Mouse (Mus musculus): ENCODE measurements at regions not wholly inside any gene's neighbourhood (a gene's known extent, or its start where the extent isn't known, plus 50 kb on each side); places are given as distances from the start of the nearest gene placed in this dataset.

GRCm38 (mm10) chr9:117711793-117712192, 82.1 kb upstream of the Rbms3 start:
- TF ChIP-seq POU5F1 (IDR thresholded peaks at IDR 0.05; ENCODE audit: borderline replicate concordance, low read length), result no peak
- no peak for TF ChIP-seq CTCF (conservative IDR thresholded peaks at IDR 0.05; ENCODE audit: low read length)
- no peak for TF ChIP-seq NANOG (IDR thresholded peaks at IDR 0.05; ENCODE audit: borderline replicate concordance, low read length)

All from E14TG2a.4 (cell line).